Mouse (Mus musculus) heart, adult 11 months (tissue): Measurements from ENCODE around the gene Lrrc32.

ENCODE experiments used
- DNase-seq: peaks from one replicate; pipeline ENCODE4 v3.0.0; 2022

Lrrc32 gene

DNA sequence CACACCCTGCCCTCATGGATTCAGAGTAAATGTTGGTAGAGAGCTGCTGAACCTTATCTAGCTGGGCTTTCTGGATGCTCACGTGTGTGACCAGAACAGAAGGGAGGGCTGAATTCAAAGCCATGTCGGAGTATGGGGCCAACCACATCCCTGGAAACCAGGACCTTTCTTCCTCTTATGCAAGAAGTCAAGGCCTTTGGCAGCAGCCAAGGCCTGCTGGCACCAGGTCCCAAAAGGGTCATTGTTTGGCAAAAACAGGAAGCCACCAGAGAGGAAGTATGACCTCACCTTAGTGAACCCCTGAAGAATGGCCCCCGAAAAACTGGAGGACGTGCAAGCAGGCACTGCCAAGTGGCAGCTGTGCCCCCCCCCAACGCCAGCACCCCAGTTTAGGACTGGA is 33.5 kb downstream of the Lrrc32 start:
- peak; percentile 99 for DNase-seq

GRCm38 (mm10) chr7:98523070-98523812 is 34.2 kb downstream of the Lrrc32 start:
- peak; percentile 99 for DNase-seq

GRCm38 (mm10) chr7:98523813-98524361 is 34.8 kb downstream of the Lrrc32 start:
- DNase-seq: peak; percentile 98

- no peak for DNase-seq
Measured at GRCm38 (mm10) chr7:98524401-98524800, 35.3 kb downstream of the Lrrc32 start.

DNA sequence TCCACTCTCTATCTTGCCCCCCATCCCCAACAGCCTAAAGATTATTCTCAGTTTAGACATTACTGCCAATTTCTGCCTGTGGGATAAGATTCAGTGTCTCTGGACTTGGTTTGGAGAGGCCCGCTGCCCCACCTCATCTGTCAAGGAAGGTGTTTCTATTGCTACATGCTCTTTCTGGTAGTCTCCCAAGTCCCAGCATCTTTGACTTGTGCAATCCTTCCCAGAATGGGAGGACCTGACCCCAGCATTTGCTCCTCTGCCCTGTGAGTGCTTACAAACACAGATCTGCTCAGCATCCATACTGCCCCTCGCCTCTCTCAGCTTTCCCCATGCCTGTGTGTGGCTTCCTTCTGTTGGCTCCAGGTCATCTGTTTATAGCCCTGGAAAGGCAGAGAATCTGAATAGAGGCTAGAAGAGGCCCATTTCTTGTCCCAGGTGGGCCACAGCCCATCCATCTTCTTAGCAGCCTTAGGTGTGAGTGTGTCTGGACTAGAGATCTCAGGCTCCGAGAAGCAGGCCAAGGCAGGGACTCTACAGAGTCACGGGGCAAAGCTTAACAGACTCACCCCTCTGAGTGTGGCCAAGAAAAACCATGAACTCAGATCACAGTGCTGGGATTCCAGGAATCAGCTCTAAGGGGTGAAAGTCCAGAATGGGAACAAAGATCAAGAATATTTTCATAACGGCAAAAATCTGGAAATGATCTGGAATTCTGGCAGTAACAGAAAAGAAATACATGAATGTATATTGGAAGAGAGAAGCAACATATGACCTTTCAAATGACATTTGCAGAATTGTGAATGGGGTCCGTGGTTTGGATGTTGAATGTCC is 36.0 kb downstream of the Lrrc32 start:
- peak; percentile 95 for DNase-seq

DNA sequence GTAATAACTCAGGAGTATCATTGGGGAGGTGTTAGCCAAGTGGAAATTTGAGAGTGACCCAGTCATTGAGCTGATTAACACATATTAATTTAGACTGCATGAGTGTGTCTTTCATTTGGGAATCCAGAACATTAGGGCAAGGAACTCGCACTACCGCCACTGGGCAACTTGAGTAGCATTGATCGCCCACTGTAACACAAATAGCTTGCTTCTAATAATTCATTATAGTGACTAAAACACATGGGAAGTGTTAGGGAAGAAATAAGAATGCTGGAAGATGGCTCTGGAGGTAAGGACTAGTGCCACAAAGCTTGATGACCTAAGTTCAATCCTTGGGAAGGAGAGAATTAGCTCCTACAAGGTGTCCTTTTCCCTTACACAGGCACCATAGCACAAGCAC is 38.0 kb downstream of the Lrrc32 start:
- DNase-seq: peak; percentile 81

- peak; percentile 97 for DNase-seq
Measured at GRCm38 (mm10) chr7:98531612-98532011, 42.5 kb downstream of the Lrrc32 start.

DNA sequence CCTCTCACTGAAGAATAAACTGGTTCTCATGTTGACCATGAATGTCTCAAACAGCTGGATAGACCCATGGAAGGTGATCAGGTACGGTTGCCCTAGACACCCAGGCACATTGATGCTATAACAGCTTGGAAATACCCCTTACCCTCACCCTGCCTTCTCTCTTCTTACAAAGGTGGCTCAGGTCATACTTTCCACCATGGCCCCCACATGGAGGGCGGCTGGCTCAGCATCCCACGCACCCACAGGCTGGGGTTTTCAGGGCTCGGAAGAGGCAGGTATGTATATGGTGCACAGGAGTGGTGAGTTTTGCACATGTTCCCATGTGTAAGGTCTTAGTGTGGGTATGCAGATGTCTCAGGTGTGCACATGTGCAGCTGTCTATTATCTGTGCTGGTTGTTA is 43.9 kb downstream of the Lrrc32 start:
- DNase-seq: no peak

- DNase-seq: peak; percentile 95
Measured at GRCm38 (mm10) chr7:98534432-98534855, 45.4 kb downstream of the Lrrc32 start.

DNA sequence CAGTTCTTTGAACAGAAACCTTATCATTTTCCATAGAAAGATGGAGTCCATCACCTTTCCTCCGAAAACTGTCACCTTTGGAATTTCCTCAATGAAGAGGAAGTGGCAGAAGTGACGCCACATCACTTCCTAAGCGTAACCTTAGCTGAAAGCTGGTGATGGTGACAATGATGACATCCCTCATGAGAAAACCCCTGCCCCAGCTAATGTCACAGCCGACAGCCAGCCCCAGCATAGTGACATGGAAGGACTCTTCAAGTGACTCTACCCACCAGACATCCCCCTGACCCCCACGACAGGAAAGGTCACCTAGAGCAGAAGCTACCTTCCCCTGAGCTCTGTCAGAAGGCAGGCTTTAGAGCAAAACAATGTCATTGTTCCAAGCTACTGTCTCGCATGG is 46.1 kb downstream of the Lrrc32 start:
- DNase-seq: no peak

- peak; percentile 94 for DNase-seq
Measured at GRCm38 (mm10) chr7:98535882-98536281, 46.8 kb downstream of the Lrrc32 start.

DNA sequence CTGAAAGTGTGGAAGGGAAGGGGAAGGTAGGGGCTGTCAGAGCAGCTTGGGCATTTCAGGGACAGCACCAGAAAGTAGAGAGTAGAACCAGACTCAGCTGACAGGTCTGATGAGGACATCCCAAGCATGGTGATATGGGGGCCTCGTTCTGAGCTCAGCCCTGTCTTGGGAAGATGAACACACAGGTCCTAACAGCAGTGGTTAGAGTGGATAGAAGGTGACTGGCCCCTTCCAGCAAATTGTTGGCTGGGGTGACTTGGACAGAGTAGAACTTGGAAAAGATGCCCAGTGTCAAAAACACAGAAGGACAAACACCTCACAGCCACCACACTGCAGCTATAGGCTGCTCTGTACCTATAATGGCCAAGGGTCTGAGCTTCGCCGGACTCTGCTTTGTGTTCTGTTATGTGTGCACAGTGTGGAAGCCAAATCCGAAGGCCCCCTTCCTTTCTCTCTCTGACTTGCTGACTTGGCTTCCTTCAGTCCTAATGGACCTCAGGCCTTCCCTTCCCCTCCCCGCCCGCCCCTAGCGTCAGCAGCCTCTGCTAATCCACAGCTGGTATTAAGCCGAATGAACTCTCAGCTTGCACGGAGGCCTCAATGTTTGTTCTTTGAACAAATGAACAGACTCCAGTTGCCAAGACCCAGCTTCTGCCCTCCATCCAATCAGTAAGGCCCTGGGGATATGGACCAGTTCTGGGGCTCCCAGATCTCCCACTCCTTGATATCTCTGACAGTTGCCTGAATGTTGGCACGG is 48.3 kb downstream of the Lrrc32 start:
- DNase-seq: peak; percentile 92

- peak; percentile 96 for DNase-seq
Measured at GRCm38 (mm10) chr7:98537967-98538573, 49.0 kb downstream of the Lrrc32 start.

DNA sequence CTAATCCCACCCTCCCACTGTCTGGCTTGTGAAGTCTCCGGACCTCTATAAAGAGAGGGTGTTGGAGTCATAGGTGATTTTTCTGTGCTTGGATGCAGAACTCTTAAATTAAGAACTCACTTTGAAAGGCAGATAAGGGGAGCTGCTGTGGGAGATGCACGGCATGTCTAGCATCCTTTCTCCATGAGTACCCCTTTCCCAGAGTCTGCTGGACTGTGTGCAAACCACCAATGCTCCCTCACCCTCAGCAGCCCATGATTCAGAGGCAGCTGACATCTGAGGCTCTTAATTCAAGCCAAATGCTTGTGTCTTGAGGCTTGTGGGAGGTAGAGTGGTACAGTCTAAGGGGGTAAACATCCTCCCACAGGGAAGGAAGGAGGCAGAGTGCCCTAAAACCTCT is 51.8 kb downstream of the Lrrc32 start:
- DNase-seq: no peak

DNA sequence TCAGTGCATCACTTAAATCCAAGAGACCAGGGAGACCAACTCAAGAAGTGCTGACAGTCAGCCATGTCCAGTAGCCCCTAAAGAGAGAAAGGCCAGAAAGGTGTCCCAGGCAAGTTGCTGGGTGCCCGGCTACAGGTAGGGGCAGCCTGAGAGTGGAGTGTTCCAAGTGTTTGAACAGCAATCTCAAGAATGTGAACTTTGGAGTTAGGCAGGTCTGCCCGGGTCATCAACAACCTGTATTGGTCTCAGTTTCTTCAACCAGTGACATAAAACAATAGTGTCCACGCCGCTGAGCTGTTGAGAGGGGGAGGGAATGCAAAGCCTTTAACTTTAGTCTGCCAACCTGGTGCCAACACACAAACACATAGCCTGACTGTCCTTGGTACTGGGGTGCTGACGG is 52.5 kb downstream of the Lrrc32 start:
- no peak for DNase-seq

GRCm38 (mm10) chr7:98542267-98542666 is 53.2 kb downstream of the Lrrc32 start:
- peak; percentile 93 for DNase-seq

- peak; percentile 98 for DNase-seq
Measured at GRCm38 (mm10) chr7:98542731-98543142, 53.7 kb downstream of the Lrrc32 start.

DNA sequence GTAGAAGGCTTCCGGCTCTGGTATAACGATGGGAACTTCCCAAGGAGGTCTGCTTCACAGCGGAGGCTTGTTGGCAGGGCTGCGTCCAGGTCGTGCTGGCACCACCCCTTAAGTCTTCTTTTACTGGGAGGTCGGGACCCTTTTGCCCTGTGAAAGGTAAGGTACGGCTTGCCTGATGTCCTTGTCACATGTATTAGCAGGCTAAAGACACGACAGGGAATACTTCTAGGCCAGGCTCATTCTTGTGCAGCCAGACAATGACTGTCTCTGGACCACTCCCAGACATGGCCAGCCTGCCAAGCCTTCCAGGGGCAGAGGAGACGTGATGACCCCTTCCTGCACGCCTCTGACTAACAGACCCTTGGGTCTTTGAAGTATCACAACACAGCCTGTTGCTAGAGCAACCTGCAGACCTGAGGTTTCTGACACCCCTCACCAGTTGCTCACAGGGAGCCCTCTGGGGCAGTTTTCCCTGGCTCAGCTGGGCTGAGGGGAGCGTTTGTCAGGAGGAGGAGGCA is 54.8 kb downstream of the Lrrc32 start:
- DNase-seq: peak; percentile 93

GRCm38 (mm10) chr7:98544556-98544955 is 55.5 kb downstream of the Lrrc32 start:
- peak; percentile 94 for DNase-seq

DNA sequence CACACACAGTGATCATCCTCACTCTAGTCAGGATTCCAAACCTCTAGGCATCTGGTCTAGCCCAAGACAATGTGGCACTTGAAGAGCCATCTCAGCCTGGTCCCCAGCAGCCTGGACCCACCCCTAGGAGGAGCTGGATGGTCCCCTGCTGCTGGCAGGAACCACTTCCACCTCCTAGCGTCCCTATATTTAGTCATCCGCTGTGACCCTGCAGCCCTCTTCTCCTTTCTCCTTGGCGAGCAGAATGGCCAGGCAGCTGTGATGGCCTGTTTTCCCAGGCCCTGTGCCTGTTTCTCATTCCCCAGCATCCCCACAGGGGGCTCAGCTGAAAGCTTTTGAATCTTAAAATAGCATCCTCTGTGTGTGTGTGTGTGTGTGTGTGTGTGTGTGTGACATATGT is 59.8 kb downstream of the Lrrc32 start:
- DNase-seq: peak; percentile 98

DNA sequence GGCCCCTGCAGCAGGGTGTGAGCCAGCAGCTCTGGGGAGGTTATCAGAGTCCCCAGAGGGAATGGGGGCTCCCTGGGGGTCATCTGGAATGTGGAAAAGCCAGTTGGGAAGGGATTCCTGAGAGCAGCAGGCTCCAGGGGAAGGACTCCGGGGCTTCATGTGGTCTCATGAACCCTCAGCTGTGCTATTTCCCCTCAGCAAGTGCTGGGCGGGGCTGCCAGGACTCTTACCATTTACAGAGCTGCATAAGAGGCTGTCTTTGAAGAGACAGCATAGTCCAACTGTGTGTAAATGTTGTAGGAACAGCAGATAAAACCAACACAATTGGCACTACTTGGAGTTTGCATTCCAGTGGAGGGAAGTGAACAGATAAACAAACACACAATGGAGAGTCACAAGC is 61.5 kb downstream of the Lrrc32 start:
- peak; percentile 96 for DNase-seq

DNA sequence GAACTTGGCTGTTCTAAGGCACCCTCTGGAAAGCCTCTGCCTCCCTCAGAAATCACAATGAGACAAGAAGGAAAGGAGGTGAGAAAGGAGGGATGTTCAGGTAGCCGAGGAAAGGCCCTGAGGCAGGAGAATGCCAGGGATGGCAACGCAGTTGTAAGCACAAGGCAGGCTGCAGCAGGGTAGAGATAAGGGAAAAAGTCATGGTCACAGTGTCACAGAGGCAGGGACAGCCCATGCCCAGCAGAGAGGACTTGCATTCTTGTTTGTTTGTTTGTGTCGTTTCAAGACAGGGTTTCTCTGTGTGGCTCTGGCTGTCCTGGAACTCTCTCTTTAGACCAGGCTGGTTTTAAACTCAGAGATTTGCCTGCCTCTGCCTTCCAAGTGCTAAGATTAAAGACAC is 62.0 kb downstream of the Lrrc32 start:
- DNase-seq: no peak
